In genomic region chr7:92105477-92105876, GRCm38 (mm10) we compare ENCODE assay signal across 12 mouse cellular contexts.
A peak's percentile ranks its signal among the peaks of the same experiment; 100 is the strongest.
DNase-seq lines count a peak whose midpoint lies in the region; ATAC-seq and TF ChIP-seq lines count a peak whose summit lies in the region.
"Had no signal": no experiment of that assay in that cellular context is flagged by ENCODE, and none has a peak within 500 bp of the region (broad histone marks: within the 10 kb centered on the region; RNA-seq: fewer than 3 reads in every experiment).

No protein-coding gene starts in this region.

- H3K36me3 ChIP-seq in liver, adult 2 months (ENCODE audit: control insufficient read depth, insufficient read depth, low read length): no peaks in the 10 kb centered on the region
- no peaks in the 10 kb centered on the region for H3K36me3 ChIP-seq in liver, embryonic 12.5 days
- no peaks in the 10 kb centered on the region for H3K36me3 ChIP-seq in forebrain, embryonic 15.5 days
- no peaks in the 10 kb centered on the region for H3K36me3 ChIP-seq in midbrain, postnatal 0 days (ENCODE audit: insufficient read depth, low read length)

- H3K9me3 ChIP-seq in liver, embryonic 12.5 days (replicated peaks): no peaks in the 10 kb centered on the region
- no peaks in the 10 kb centered on the region for H3K9me3 ChIP-seq in forebrain, embryonic 15.5 days
- no peaks in the 10 kb centered on the region for H3K9me3 ChIP-seq in midbrain, postnatal 0 days (ENCODE audit: low read length)

- no peaks in the 10 kb centered on the region for H3K27me3 ChIP-seq in cerebellum, adult 2 months (ENCODE audit: control insufficient read depth, insufficient read depth, low read length)
- H3K27me3 ChIP-seq in liver, adult 2 months (ENCODE audit: control insufficient read depth, insufficient read depth, low read length): no peaks in the 10 kb centered on the region
- no peaks in the 10 kb centered on the region for H3K27me3 ChIP-seq in liver, embryonic 12.5 days (replicated peaks)
- H3K27me3 ChIP-seq in forebrain, embryonic 15.5 days: no peaks in the 10 kb centered on the region
- no peaks in the 10 kb centered on the region for H3K27me3 ChIP-seq in midbrain, postnatal 0 days (ENCODE audit: insufficient read depth, low read length)

- DNase-seq in cerebellum, adult 2 months: peak in 1 of 2 experiments; percentile 28
- DNase-seq in cerebellum, adult 9-11 months: no peak
- DNase-seq in liver, adult 2 months (ENCODE audit: extremely low read depth, low read depth, low spot score): no peak
- peak; percentile 69 for DNase-seq in midbrain, postnatal 0 days (ENCODE audit: low spot score)
- DNase-seq: B cell, adult 2 months; layer of hippocampus, postnatal 36 days; lung, postnatal 14 days had no signal

- peak; percentile 28; the same call in 1 of the 2 replicates for TF ChIP-seq CTCF in cerebellum, adult 2 months (IDR thresholded peaks at IDR 0.05; ENCODE audit: borderline replicate concordance, insufficient read depth, low read depth, low read length)
- TF ChIP-seq CTCF in liver, adult 2 months (IDR thresholded peaks at IDR 0.05; ENCODE audit: low read depth, low read length): 0 out of 2 replicates have a peak, but pooled peaks have one; percentile 5
- peak; percentile 84 for TF ChIP-seq CTCF in midbrain, postnatal 0 days (IDR thresholded peaks at IDR 0.05)

- TF ChIP-seq POLR2A in cerebellum, adult 2 months (IDR thresholded peaks at IDR 0.05; ENCODE audit: borderline replicate concordance, insufficient read depth, low read length): no peak
- TF ChIP-seq POLR2A in liver, adult 2 months (IDR thresholded peaks at IDR 0.05; ENCODE audit: extremely low read depth, insufficient read depth, low read length): no peak

- H3K79me2 ChIP-seq in liver, adult 2 months (ENCODE audit: control insufficient read depth, insufficient read depth, low read length): no peaks in the 10 kb centered on the region

- H3K4me2 ChIP-seq in liver, embryonic 12.5 days: no peak overlapping the region
- no peak overlapping the region for H3K4me2 ChIP-seq in forebrain, embryonic 15.5 days (replicated peaks)
- H3K4me2 ChIP-seq in midbrain, postnatal 0 days (ENCODE audit: low read depth, low read length, poor library complexity, severe bottlenecking): no peak overlapping the region

- no peak overlapping the region for H3K9ac ChIP-seq in liver, adult 2 months (ENCODE audit: low read depth, low read length)
- H3K9ac ChIP-seq in liver, embryonic 12.5 days: no peak overlapping the region
- H3K9ac ChIP-seq in forebrain, embryonic 15.5 days (replicated peaks): no peak overlapping the region
- no peak overlapping the region for H3K9ac ChIP-seq in midbrain, postnatal 0 days (replicated peaks; ENCODE audit: low read length, poor library complexity, severe bottlenecking)

- 29% methylated on average over 2 of the region's 2 CpGs for WGBS in cerebellum, adult 2 months
- WGBS in liver, adult 2 months: 23% methylated on average over 2 of the region's 2 CpGs
- WGBS in liver, embryonic 12.5 days (ENCODE audit: insufficient replicate concordance): 31% methylated on average over 2 of the region's 2 CpGs
- 32% methylated on average over 2 of the region's 2 CpGs for WGBS in forebrain, embryonic 15.5 days
- 23% methylated on average over 2 of the region's 2 CpGs for WGBS in midbrain, postnatal 0 days

- no peaks in the 10 kb centered on the region; the same call in 1 of the 2 replicates for H3K4me1 ChIP-seq in cerebellum, adult 2 months (ENCODE audit: control insufficient read depth, insufficient read depth, low read length)
- H3K4me1 ChIP-seq in liver, adult 2 months (ENCODE audit: control insufficient read depth, insufficient read depth, low read length): no peaks in the 10 kb centered on the region
- H3K4me1 ChIP-seq in liver, embryonic 12.5 days: no peaks in the 10 kb centered on the region
- H3K4me1 ChIP-seq in forebrain, embryonic 15.5 days: no peaks in the 10 kb centered on the region
- no peaks in the 10 kb centered on the region for H3K4me1 ChIP-seq in midbrain, postnatal 0 days (ENCODE audit: insufficient read depth, low read length)

- H3K27ac ChIP-seq in cerebellum, adult 2 months (ENCODE audit: insufficient read depth, low read length): no peak overlapping the region
- no peak overlapping the region for H3K27ac ChIP-seq in liver, adult 2 months (replicated peaks; ENCODE audit: insufficient read depth, low read depth, low read length)
- no peak overlapping the region for H3K27ac ChIP-seq in liver, embryonic 12.5 days
- H3K27ac ChIP-seq in forebrain, embryonic 15.5 days (replicated peaks): no peak overlapping the region
- H3K27ac ChIP-seq in midbrain, postnatal 0 days (ENCODE audit: low read depth, low read length): no peak overlapping the region

- H3K4me3 ChIP-seq in cerebellum, adult 2 months (replicated peaks; ENCODE audit: insufficient read depth, low read depth, low read length): no peak overlapping the region
- no peak overlapping the region for H3K4me3 ChIP-seq in liver, adult 2 months (ENCODE audit: insufficient read depth, low read depth, low read length)
- H3K4me3 ChIP-seq in liver, embryonic 12.5 days: no peak overlapping the region
- H3K4me3 ChIP-seq in forebrain, embryonic 15.5 days: no peak overlapping the region
- no peak overlapping the region for H3K4me3 ChIP-seq in midbrain, postnatal 0 days (ENCODE audit: low read depth, low read length)

- no peak for ATAC-seq in liver, embryonic 12.5 days
- peak; percentile 49 for ATAC-seq in forebrain, embryonic 15.5 days (replicated peaks)
- no peak for ATAC-seq in midbrain, postnatal 0 days (ENCODE audit: low FRiP score)
- ATAC-seq in CD4-positive, CD25-positive, alpha-beta regulatory T cell, adult 4 months: no peak
- ATAC-seq in erythroblast, adult 5-6 weeks (replicated peaks; ENCODE audit: low FRiP score, poor library complexity, severe bottlenecking): no peak
- ATAC-seq: intestine, embryonic 16.5 days had no signal

Comparison
In these comparisons a context has a peak if more than half of its experiments do, and no peak if none do; other contexts are left out.
1. CTCF ChIP-seq: peak in every context shown above with its lines; median percentile 84 in midbrain, postnatal 0 days; 28 in cerebellum, adult 2 months; 5 in liver, adult 2 months.